Mouse (Mus musculus): Measurements from ENCODE around the gene Mob1a. TPM values are rescaled to one million over a fixed set of nuclear protein-coding genes. Genes with fewer than 3 reads are reported as not detected.

Gene Mob1a
- polyA plus RNA-seq, 1 experiment from 2014 or later = 58.0 TPM

DNA sequence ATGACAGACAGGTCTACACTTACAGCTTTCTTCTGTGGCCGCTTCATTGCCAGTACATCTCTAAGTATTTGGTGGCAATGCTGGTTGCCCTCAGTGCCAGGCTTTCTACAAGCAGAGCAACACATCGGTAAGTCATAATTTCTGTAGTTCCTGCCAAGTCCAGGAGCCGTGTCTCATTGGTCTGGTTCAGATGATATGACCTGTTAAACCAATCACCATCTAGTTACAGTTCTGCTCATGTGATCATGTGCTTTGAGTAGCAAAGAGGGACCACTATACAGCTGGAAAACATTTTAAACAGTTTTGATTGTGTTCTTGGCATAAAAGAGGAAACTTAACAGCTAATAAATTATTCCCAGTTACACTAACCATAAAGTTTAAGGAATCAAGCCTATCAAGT, 22.1 kb downstream of the Mob1a start:
- H3K4me2 ChIP-seq (replicated peaks) = no peak overlapping the region
- no peaks in the 10 kb centered on the region for H3K9me3 ChIP-seq
- ATAC-seq (ENCODE audit: low FRiP score, low read depth) = no peak
- no peak overlapping the region for H3K27ac ChIP-seq (replicated peaks)
- H3K36me3 ChIP-seq = peaks cover 4% of the 10 kb centered on the region
- H3K4me1 ChIP-seq = peaks cover 16% of the 10 kb centered on the region
- H3K9ac ChIP-seq (replicated peaks) = no peak overlapping the region
- no peaks in the 10 kb centered on the region for H3K27me3 ChIP-seq
- H3K4me3 ChIP-seq = no peak overlapping the region
- WGBS = 86% methylated on average over 3 of the region's 3 CpGs

DNA sequence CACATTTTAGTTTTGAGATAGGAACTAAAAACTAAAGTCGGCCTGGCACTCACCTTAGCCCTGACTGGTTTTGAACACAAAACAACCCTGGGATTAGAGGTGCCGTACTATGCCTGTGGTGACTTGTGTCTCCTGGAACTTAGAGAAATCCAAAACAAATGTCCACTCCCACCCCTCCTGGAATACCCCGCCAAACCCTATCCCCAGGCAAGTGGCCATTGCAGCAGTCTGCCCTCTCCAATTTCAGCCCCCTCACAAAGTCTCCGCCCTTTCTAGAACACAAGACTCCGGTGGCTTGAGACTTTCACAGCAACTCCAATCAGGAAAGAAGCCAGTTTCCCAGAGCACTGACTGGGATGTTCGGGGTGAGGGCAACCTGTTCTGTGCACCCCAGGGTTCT, 23.1 kb downstream of the Mob1a start, which contains the start of gene Bola3:
Gene Bola3, plus strand, starts transcription at position 275 of the 400 bp plus-strand sequence.
- no peaks in the 10 kb centered on the region for H3K9me3 ChIP-seq
- 33% methylated on average over 6 of the region's 6 CpGs for WGBS
- H3K9ac ChIP-seq (replicated peaks) = peak within 1 kb of the TSS; percentile 93
- H3K36me3 ChIP-seq = peaks cover 9% of the 10 kb centered on the region
- peak within 1 kb of the TSS; percentile 87 for H3K4me2 ChIP-seq (replicated peaks)
- H3K4me1 ChIP-seq = peaks cover 16% of the 10 kb centered on the region
- H3K27ac ChIP-seq (replicated peaks) = no peak within 1 kb of the TSS; the same call in 1 of the 2 replicates
- peak; percentile 42; the same call in 1 of the 2 replicates for ATAC-seq (ENCODE audit: low FRiP score, low read depth)
- H3K4me3 ChIP-seq = peak within 1 kb of the TSS; percentile 92
- no peaks in the 10 kb centered on the region for H3K27me3 ChIP-seq

DNA sequence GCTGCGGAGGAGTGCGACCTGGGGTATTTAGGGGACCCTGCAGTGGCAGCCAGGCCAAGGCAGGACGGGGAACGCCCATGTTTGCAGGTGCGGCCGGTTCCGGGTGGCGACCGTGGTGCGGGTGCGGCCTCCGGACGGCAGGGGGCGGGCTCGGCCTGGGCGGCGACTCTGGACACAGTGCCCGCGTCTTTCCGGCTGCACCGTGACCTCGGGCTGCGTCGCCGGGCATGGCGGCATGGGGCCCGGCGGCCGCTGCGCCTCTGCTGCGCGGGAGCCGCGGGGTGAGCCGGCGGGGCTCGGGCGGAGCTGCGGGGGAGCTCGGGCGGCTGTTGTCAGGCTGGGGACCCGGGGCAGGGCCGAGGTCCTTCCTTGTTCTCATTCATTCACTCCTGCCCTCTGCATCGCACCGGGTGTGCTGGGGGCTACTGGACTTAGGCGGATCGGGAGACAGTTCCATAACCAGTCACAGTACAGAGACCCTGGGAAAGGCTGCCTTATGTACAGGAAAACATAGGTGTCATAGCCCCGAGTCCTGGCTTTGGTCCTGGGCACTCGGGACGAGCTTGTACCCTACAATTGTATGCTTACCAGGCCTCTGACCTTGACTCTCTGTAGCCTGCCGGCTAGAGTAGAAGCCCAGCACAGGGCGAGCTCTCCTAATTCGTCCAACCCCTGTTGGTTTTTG, 23.6 kb downstream of the Mob1a start:
- Histone ChIP-seq H3K9ac (replicated peaks) (peak overlapping the region; percentile 93), H3K36me3 (peaks cover 11% of the 10 kb centered on the region), H3K9me3 (no peaks in the 10 kb centered on the region), H3K27ac (replicated peaks) (no peak overlapping the region; the same call in 1 of the 2 replicates), H3K27me3 (no peaks in the 10 kb centered on the region), H3K4me1 (peaks cover 16% of the 10 kb centered on the region), H3K4me2 (replicated peaks) (peak overlapping the region; percentile 87), H3K4me3 (peak overlapping the region; percentile 92)
- 0% methylated on average over 53 of the region's 53 CpGs for WGBS
- peak; percentile 96 for ATAC-seq (ENCODE audit: low FRiP score, low read depth)

DNA sequence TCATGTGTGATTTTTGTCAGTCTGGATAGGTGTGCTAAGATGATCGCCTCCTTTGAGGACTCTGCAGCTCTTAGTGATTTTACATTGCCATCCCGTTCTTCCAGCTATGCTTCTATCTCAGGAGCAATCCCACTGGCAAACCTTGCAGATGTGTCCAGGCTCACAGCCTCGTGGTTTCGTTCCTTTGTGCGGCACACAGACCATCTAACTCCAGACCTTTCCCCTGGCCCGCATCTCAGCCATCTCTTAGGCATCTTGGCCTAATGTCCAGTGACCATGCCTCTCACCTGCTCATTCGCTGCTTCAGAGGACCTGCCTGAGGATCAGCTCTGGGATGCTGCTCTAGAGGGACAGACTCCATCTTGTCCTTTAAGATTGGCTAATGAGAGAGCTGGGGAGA, 24.4 kb downstream of the Mob1a start:
- H3K27me3 ChIP-seq = no peaks in the 10 kb centered on the region
- WGBS = 87% methylated on average over 7 of the region's 7 CpGs
- H3K27ac ChIP-seq (replicated peaks) = no peak overlapping the region
- peak overlapping the region; percentile 92 for H3K4me3 ChIP-seq
- no peak for ATAC-seq (ENCODE audit: low FRiP score, low read depth)
- H3K9ac ChIP-seq (replicated peaks) = peak overlapping the region; percentile 93
- peaks cover 19% of the 10 kb centered on the region for H3K36me3 ChIP-seq
- H3K4me1 ChIP-seq = peaks cover 16% of the 10 kb centered on the region
- no peaks in the 10 kb centered on the region for H3K9me3 ChIP-seq
- peak overlapping the region; percentile 87 for H3K4me2 ChIP-seq (replicated peaks)

DNA sequence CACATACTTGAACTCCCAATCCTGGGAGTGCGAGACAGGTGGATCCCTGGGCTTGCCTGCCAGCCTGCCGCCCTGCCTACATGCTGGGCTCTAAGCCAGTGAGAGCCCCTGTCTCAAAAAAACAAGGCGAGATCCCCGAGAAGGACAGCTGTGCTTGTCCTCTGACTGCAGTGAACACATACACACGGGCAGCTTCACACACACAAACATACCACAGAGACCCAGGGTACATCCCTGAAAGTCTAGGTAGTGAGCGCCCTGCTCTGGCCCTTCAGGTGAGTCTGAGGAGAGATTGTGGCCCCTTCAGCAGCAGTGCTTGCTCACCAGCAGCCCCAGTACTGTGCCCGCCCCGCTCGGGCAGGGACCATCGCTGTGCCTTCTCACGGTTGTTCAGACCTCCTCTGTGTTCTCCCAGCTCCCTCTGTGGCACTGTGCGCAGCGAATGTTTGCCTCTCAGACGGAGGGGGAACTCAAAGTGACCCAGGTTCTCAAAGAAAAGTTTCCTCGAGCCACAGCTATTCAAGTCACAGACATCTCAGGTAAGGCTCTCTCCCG, 25.1 kb downstream of the Mob1a start:
- Histone ChIP-seq H3K4me1 (peaks cover 16% of the 10 kb centered on the region), H3K9me3 (no peaks in the 10 kb centered on the region), H3K4me3 (no peak overlapping the region), H3K27me3 (no peaks in the 10 kb centered on the region), H3K36me3 (peaks cover 21% of the 10 kb centered on the region), H3K27ac (replicated peaks) (no peak overlapping the region), H3K4me2 (replicated peaks) (no peak overlapping the region), H3K9ac (replicated peaks) (no peak overlapping the region)
- 92% methylated on average over 16 of the region's 16 CpGs for WGBS
- ATAC-seq (ENCODE audit: low FRiP score, low read depth) = no peak

DNA sequence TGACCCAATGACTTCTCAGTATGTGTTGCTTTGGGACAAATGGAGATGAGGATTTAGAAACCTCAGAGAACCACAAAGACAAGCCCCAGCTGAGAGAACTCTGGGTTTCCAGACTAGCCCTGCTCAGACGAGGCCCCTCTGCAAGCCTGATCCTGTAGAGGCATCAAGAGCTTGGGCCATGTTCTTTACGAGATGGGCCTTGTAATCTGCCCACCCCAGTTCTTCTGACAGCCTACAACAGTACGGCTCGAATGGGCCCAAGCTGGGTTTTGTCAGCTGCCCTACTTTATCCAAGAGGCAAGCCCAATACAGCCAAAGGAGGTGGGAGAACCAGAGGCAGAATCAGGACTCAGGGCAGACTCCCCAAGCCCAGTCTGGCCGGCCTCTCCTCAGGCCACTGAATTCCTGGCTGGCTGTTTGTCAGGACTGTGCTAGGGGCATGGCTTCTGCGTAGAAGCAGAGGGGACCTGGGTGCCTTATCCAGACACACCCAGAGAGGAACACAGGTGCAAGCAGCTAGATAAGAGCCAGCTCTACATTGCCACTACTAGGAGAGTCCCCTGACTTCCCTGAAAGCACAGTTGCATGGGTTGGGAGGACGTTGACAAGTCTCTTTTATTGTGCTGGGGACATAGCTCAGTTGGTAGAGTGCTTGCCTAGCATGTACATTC, 25.8 kb downstream of the Mob1a start:
- H3K27ac ChIP-seq (replicated peaks) = no peak overlapping the region
- no peak for ATAC-seq (ENCODE audit: low FRiP score, low read depth)
- peaks cover 17% of the 10 kb centered on the region for H3K4me1 ChIP-seq
- H3K9ac ChIP-seq (replicated peaks) = no peak overlapping the region; the same call in 1 of the 2 replicates
- H3K36me3 ChIP-seq = peaks cover 21% of the 10 kb centered on the region
- no peaks in the 10 kb centered on the region for H3K9me3 ChIP-seq
- WGBS = 84% methylated on average over 7 of the region's 7 CpGs
- H3K4me3 ChIP-seq = no peak overlapping the region
- no peak overlapping the region for H3K4me2 ChIP-seq (replicated peaks)
- H3K27me3 ChIP-seq = no peaks in the 10 kb centered on the region

DNA sequence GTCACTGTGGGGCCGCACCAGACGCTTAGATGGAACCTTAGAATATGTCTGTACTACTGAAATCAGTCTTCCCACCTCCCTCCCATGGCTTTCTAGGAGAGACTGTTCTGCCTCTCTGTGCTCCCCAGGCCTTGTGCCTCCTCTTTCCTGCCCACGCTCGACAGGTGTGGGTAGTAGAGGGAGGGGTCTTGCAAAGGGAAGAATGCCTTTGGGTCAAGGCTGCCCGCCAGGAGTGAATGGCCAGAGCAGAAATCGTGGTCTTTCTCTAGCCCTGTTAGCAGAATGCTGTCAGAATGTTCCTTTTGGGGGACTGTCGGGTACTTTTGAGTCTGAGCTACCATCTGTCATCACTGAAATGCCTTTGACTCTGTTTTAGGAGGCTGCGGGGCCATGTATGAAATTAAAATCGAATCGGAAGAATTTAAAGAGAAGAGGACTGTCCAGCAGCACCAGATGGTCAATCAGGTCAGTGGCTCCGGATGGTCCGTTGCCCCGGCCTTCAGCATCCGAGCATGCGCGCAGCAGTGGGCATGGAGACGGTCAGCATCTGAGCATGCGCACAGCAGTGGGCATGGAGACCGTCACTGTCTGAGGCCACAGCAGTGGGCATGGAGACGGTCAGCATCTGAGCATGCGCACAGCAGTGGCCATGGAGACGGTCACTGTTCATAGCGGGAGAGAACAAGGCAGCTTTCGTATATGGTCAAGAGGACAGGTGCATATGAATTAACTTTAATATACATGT, 27.0 kb downstream of the Mob1a start:
- ATAC-seq (ENCODE audit: low FRiP score, low read depth) = no peak
- no peak overlapping the region for H3K9ac ChIP-seq (replicated peaks)
- H3K36me3 ChIP-seq = peaks cover 21% of the 10 kb centered on the region
- H3K27ac ChIP-seq (replicated peaks) = no peak overlapping the region
- H3K4me1 ChIP-seq = peaks cover 20% of the 10 kb centered on the region
- H3K9me3 ChIP-seq = no peaks in the 10 kb centered on the region
- 92% methylated on average over 24 of the region's 24 CpGs for WGBS
- no peaks in the 10 kb centered on the region for H3K27me3 ChIP-seq
- H3K4me2 ChIP-seq (replicated peaks) = no peak overlapping the region
- no peak overlapping the region for H3K4me3 ChIP-seq

DNA sequence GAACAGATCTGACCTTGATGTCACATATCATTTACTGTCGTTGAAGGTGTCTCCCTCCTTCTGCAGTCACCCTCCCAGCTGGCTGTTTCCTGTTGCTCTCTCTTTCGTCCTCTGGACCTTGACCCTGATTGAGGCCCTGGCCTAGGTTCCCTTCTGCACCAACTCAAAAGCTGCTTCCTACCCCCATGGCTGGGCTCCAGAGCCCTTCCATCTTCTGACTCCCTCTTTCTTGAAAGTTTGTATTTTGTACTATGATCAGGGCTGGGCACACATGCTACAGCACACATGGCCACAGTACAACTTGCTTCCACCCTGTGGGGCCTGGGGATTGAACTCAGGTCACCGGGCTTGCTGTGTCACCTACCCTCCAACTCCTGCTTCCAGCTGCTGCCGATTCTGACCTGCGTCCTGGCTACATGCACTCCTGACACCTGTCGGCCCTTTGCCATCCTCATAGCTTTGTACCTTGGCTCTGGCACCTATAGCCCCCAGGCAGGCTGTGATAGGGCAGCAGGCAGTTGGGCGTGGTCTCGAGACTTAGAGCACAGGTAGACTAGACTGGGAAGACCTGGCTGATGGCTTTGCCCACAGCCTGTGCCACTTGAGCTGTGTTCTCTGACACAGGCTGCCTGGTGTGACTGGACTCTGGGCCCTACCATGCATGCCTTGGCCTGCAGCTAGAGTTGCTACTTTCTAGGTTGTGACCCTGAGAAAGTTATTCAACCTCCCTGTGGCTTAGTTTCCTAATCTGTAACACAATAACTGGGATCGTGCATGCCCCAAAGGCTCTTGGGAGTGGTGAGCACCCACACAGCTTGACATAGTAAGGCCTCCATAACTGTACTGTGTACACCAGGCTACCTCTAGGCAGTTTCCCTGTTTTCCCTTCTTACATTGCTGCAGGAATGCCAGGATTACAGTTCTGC, 29.3 kb downstream of the Mob1a start:
- Histone ChIP-seq H3K9me3 (no peaks in the 10 kb centered on the region), H3K36me3 (peaks cover 38% of the 10 kb centered on the region), H3K27ac (replicated peaks) (no peak overlapping the region), H3K4me3 (no peak overlapping the region), H3K4me1 (peaks cover 10% of the 10 kb centered on the region), H3K4me2 (replicated peaks) (no peak overlapping the region), H3K27me3 (no peaks in the 10 kb centered on the region), H3K9ac (replicated peaks) (no peak overlapping the region)
- ATAC-seq (ENCODE audit: low FRiP score, low read depth) = no peak
- WGBS = 86% methylated on average over 9 of the region's 9 CpGs

DNA sequence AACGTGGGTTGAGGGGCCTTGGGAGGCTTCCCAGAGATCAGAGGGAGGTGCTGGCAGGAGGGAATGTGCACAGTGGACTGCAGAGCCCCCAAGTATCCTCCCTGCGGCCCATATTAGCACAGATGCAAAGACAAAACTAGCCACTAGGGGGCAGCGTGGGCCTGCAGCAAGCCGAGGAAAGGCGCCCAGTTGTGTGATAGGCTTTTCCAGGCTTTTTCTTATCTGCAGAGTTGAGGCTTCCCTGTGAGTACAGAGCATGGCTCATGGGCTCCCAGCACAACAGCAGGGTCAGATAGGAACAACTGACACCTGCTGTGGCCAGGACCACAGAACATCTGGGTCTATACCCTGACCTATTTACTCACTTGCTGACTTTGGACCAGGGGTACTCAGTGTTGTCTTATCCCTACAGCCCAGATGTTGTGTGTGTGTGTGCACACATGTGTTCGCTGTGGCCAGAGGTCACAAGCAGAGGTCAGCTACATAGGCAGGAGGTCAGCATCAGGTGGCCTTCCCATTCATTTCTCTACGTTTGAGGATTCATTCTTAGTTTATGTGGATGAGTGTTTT, 30.8 kb downstream of the Mob1a start:
- Histone ChIP-seq H3K9ac (replicated peaks) (no peak overlapping the region), H3K9me3 (no peaks in the 10 kb centered on the region), H3K4me1 (0 out of 2 replicates have a peak, but pooled peaks cover 4% of the 10 kb centered on the region), H3K4me2 (replicated peaks) (no peak overlapping the region), H3K27ac (replicated peaks) (no peak overlapping the region), H3K36me3 (peaks cover 45% of the 10 kb centered on the region), H3K27me3 (no peaks in the 10 kb centered on the region), H3K4me3 (no peak overlapping the region)
- WGBS = 18% methylated on average over 7 of the region's 7 CpGs
- ATAC-seq (ENCODE audit: low FRiP score, low read depth) = peak; percentile 42; the same call in 1 of the 2 replicates

DNA sequence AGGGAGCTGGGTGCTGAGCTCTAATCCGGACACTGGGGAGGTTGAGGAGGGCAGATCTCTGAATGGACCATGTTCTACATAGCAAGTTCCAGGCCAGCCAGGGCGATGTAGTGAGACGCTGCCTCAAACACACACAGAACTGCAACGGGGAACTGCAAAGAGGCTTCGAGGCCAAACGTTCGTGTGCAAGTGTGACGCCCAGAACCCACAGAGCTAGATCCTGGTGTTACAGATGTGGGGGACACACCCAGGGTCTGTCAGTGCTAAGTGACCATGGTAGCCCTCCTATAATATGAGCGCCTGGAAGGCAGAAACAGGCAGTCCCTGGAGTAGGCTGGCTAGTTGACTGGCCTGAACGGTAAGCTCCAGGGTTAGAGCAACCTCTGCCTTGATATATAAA, 31.6 kb downstream of the Mob1a start:
- H3K36me3 ChIP-seq = peaks cover 45% of the 10 kb centered on the region
- WGBS = 93% methylated on average over 10 of the region's 10 CpGs

More for the DNA sequence above, 31.6 kb downstream of the Mob1a start:
- H3K9me3 ChIP-seq = no peaks in the 10 kb centered on the region
- no peak overlapping the region for H3K27ac ChIP-seq (replicated peaks)
- H3K27me3 ChIP-seq = no peaks in the 10 kb centered on the region
- 0 out of 2 replicates have a peak, but pooled peaks cover 4% of the 10 kb centered on the region for H3K4me1 ChIP-seq
- H3K9ac ChIP-seq (replicated peaks) = no peak overlapping the region
- H3K4me2 ChIP-seq (replicated peaks) = no peak overlapping the region
- ATAC-seq (ENCODE audit: low FRiP score, low read depth) = no peak
- no peak overlapping the region for H3K4me3 ChIP-seq
